Mouse (Mus musculus): ENCODE results near the gene Ppp2r5c.

Gene Ppp2r5c

DNA sequence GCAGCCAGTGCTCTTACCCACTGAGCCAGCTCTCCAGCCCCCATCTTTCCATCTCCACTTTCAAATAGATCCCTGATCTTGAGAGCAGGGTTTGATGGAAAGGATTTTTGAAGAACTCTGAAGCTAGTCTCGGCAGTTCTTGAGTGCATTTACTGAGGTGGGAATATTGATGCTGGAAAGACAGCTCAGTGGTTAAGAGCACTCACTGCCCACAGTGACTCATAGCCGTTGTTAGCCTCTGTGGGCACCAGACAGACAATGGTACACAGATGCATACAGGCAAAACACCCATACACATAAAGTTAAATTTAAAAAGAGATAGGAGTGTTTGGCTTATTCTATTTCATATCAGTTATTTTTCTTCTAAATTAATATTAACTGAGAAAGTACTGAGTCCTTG lies 159.8 kb downstream of the Ppp2r5c start:
- in situ Hi-C loops (cut with MseI, MboI) = no loop called here

DNA sequence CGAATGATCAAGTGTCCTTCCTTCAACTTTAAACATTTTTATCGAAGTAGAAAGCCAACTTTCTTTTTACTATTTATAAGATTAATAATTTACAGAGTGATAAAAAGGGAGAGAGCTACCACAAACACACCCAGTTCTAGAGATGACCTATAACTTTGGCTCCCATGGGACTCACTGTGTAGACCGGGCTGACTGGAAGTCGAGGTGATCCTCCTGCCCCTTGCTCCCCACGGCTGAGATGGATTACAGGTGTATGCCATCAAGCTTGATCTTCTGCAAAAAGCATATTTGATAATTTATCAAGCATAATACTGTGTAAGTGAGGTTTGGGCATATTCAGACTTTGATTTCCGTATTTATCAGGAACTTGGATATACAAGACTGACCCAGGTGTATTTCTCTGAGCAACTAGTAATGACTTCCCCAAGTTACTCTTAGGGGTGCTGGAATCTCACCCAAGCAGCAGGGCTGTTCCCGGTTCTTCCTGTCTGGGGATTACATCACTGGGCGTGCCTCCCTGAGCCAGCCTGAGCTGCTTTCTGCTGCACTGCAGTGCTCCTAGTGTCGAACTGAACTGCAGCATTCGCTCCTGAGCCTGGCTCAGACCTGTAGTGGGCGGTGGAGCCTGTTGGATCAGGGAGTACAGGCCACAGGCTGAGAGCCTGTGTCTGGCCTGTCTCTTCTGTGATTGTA lies 161.7 kb downstream of the Ppp2r5c start:
- in situ Hi-C loops (cut with MseI, MboI) = no loop called here

DNA sequence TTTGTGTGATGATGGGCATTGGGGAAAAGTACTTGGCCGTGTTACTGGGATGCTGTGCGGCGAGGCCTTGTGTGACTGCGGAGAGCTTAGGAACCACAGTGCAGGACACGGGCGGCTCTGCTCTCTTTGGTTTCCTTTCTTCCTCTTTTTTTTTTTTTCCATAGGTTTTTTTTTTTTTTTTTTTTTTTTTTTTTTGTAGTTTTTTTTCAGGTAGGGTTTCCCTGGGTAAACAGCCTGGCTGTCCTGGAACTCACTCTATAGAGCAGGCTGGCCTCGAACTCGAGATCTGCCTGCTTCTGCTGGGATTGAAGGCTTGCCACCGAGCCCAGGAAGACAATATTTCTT lies 162.2 kb downstream of the Ppp2r5c start:
- in situ Hi-C loops (cut with MseI, MboI) = no loop called here

DNA sequence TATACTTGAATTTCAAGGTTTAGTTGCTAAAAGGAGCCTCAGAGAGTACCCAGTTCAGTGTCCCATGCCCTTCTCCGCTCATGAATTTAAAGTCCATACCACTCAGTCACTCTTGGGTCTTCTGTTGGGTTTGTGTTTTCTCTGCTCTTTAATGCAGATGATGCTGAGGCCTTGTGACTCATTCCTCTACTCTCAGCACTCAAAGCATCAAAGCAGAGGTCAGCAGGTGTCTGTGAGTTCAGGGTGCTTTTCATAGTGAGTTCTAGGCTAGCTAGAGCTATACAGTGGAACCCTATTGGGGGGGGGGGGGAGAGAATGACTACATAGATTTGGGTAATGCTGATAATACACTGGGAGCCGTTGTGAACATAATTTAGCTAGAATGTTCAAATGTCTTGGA lies 163.8 kb downstream of the Ppp2r5c start:
- in situ Hi-C loops (cut with MseI, MboI) = no loop called here

DNA sequence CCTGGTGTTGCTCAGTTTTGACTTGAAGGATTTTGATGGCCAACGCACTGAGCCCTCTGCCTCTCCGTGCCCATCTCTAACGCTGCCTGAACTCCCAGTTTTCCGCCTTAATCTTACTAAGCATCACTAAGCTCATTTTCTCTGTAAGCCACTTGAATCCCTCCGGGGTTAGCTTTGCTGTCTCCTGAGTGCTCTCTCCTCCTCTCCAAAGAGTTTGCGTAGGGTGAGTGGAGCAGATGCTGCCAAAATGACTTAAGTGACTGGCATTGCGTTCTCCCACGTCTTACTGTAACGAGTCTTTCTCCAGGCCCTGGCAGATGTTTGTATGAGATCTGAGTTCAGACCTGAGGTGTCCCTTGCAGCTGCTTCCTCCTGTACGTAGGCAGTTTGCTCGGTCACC lies 183.1 kb downstream of the Ppp2r5c start:
- in situ Hi-C loops (cut with MseI, MboI) = no loop called here

All from mouse trophoblast stem cell (cell line).